Mouse (Mus musculus) embryonic facial prominence, embryonic 12.5 days (tissue): ENCODE results near the gene Fads1. TPM values are rescaled to one million over a fixed set of nuclear protein-coding genes. Genes with fewer than 3 reads are reported as not detected.

Experiments
- ATAC-seq: fragments of 200-750 bp; cut with Nextera tagmentation; 2 replicates; pipeline ENCODE4 v1.8.0; 2017; ENCODE audit not compliant: insufficient number of reproducible peaks, insufficient read depth, low FRiP score, low TSS enrichment
- H3K27ac ChIP-seq: fragments of 300-500 bp; sonication (generic); 2 replicates; pipeline ENCODE4 v1.5.1; 2016; ENCODE audit warnings: mild to moderate bottlenecking
- H3K27me3 ChIP-seq: fragments of 300-500 bp; sonication (generic); 2 replicates; pipeline ENCODE4 v1.6.1; 2016; ENCODE audit warnings: mild to moderate bottlenecking, moderate library complexity
- H3K36me3 ChIP-seq: fragments of 300-500 bp; sonication (generic); 2 replicates; pipeline ENCODE4 v1.6.1; 2016; ENCODE audit warnings: mild to moderate bottlenecking
- H3K4me1 ChIP-seq: fragments of 300-500 bp; sonication (generic); 2 replicates; pipeline ENCODE4 v1.6.1; 2016
- H3K4me2 ChIP-seq: fragments of 300-500 bp; sonication (generic); replicated peaks from 2 replicates; pipeline ENCODE4 v1.6.1; 2016; ENCODE audit warnings: mild to moderate bottlenecking, moderate library complexity
- H3K4me3 ChIP-seq: fragments of 300-500 bp; sonication (generic); 2 replicates; pipeline ENCODE4 v1.5.1; 2016; ENCODE audit warnings: mild to moderate bottlenecking
- H3K9ac ChIP-seq: fragments of 300-500 bp; sonication (generic); 2 replicates; pipeline ENCODE4 v1.6.1; 2016; ENCODE audit warnings: mild to moderate bottlenecking, moderate library complexity
- H3K9me3 ChIP-seq: fragments of 300-500 bp; sonication (generic); 2 replicates; pipeline ENCODE4 v1.6.1; 2016; ENCODE audit warnings: mild to moderate bottlenecking, moderate library complexity
- WGBS: fragments of 180-500 bp; shearing (Covaris S2); methylation state at CpG from one replicate; pipeline ENCODE4 v1.1.7; 2016; 5-methylcytosine and 5-hydroxymethylcytosine counted together
- polyA plus RNA-seq: library from polyadenylated mRNA; unstranded; fragments of >200 nt; fragmentation: Nextera tagmentation; extraction: Ambion mirVana; gene quantifications from 2 replicates; pipeline ENCODE4 v1.2.1, GENCODE M21; 2016

The Fads1 gene
- polyA plus RNA-seq, 1 experiment from 2014 or later = 144 TPM

- Histone ChIP-seq H3K36me3 (peaks cover 26% of the 10 kb centered on the region), H3K9me3 (no peaks in the 10 kb centered on the region), H3K4me1 (peaks cover 24% of the 10 kb centered on the region), H3K9ac (peak overlapping the region; percentile 90; the same call in 1 of the 2 replicates), H3K4me3 (peak overlapping the region; percentile 76), H3K27me3 (no peaks in the 10 kb centered on the region), H3K4me2 (peak overlapping the region; percentile 78), H3K27ac (peak overlapping the region; percentile 55; the same call in 1 of the 2 replicates)
- 28% methylated on average over 7 of the region's 7 CpGs for WGBS
- no peak for ATAC-seq
Observed at GRCm38 (mm10) chr19:10182142-10182541, 546 bp upstream of the Fads1 start.

GRCm38 (mm10) chr19:10183299-10183983 is 753 bp downstream of the Fads1 start:
- WGBS = under 1% methylated on average over 35 of the region's 35 CpGs
- no peaks in the 10 kb centered on the region for H3K9me3 ChIP-seq
- H3K9ac ChIP-seq = peak overlapping the region; percentile 90
- H3K4me3 ChIP-seq = peak overlapping the region; percentile 76
- peaks cover 26% of the 10 kb centered on the region for H3K4me1 ChIP-seq
- ATAC-seq = peak; percentile 76
- no peaks in the 10 kb centered on the region for H3K27me3 ChIP-seq
- H3K27ac ChIP-seq = peak overlapping the region; percentile 94
- peak overlapping the region; percentile 78 for H3K4me2 ChIP-seq
- H3K36me3 ChIP-seq = peaks cover 39% of the 10 kb centered on the region

- H3K4me1 ChIP-seq = peaks cover 29% of the 10 kb centered on the region
- peak; percentile 23; the same call in 1 of the 2 replicates for ATAC-seq
- 7% methylated on average over 12 of the region's 12 CpGs for WGBS
- H3K27me3 ChIP-seq = no peaks in the 10 kb centered on the region
- peak overlapping the region; percentile 90 for H3K9ac ChIP-seq
- peak overlapping the region; percentile 94 for H3K27ac ChIP-seq
- peaks cover 45% of the 10 kb centered on the region for H3K36me3 ChIP-seq
- peak overlapping the region; percentile 76 for H3K4me3 ChIP-seq
- H3K9me3 ChIP-seq = no peaks in the 10 kb centered on the region
- peak overlapping the region; percentile 78 for H3K4me2 ChIP-seq
Observed at GRCm38 (mm10) chr19:10184096-10184495, 1.4 kb downstream of the Fads1 start.

GRCm38 (mm10) chr19:10185876-10186275 is 3.2 kb downstream of the Fads1 start:
- Histone ChIP-seq H3K9ac (no peak overlapping the region), H3K9me3 (no peaks in the 10 kb centered on the region), H3K27ac (no peak overlapping the region), H3K4me1 (peaks cover 29% of the 10 kb centered on the region), H3K4me3 (no peak overlapping the region), H3K27me3 (no peaks in the 10 kb centered on the region), H3K36me3 (peaks cover 62% of the 10 kb centered on the region), H3K4me2 (no peak overlapping the region)
- WGBS = 93% methylated on average over 3 of the region's 3 CpGs
- no peak for ATAC-seq

GRCm38 (mm10) chr19:10186569-10186968 is 3.9 kb downstream of the Fads1 start:
- H3K9ac ChIP-seq = no peak overlapping the region
- H3K9me3 ChIP-seq = no peaks in the 10 kb centered on the region
- no peak overlapping the region for H3K4me3 ChIP-seq
- H3K27ac ChIP-seq = no peak overlapping the region
- H3K36me3 ChIP-seq = peaks cover 68% of the 10 kb centered on the region
- H3K27me3 ChIP-seq = no peaks in the 10 kb centered on the region
- peaks cover 29% of the 10 kb centered on the region for H3K4me1 ChIP-seq
- ATAC-seq = no peak
- 94% methylated on average over 8 of the region's 8 CpGs for WGBS
- no peak overlapping the region for H3K4me2 ChIP-seq

GRCm38 (mm10) chr19:10188281-10188811 is 5.7 kb downstream of the Fads1 start:
- Histone ChIP-seq H3K4me2 (no peak overlapping the region), H3K27me3 (no peaks in the 10 kb centered on the region), H3K4me3 (no peak overlapping the region), H3K9ac (no peak overlapping the region), H3K4me1 (peaks cover 26% of the 10 kb centered on the region), H3K27ac (0 out of 2 replicates have a peak overlapping the region, but pooled peaks have one; percentile 23), H3K36me3 (peaks cover 86% of the 10 kb centered on the region), H3K9me3 (no peaks in the 10 kb centered on the region)
- 48% methylated on average over 10 of the region's 10 CpGs for WGBS
- ATAC-seq = no peak

- H3K4me1 ChIP-seq = peaks cover 22% of the 10 kb centered on the region
- H3K4me3 ChIP-seq = no peak overlapping the region
- WGBS = 94% methylated on average over 6 of the region's 6 CpGs
- H3K27ac ChIP-seq = no peak overlapping the region
- H3K9ac ChIP-seq = no peak overlapping the region
- no peaks in the 10 kb centered on the region for H3K27me3 ChIP-seq
- peaks cover 93% of the 10 kb centered on the region for H3K36me3 ChIP-seq
- no peak for ATAC-seq
- no peaks in the 10 kb centered on the region for H3K9me3 ChIP-seq
- H3K4me2 ChIP-seq = no peak overlapping the region
Observed at GRCm38 (mm10) chr19:10189022-10189421, 6.3 kb downstream of the Fads1 start.

GRCm38 (mm10) chr19:10189940-10190339 is 7.3 kb downstream of the Fads1 start:
- Histone ChIP-seq H3K27me3 (no peaks in the 10 kb centered on the region), H3K4me2 (no peak overlapping the region), H3K27ac (no peak overlapping the region), H3K36me3 (peaks cover 98% of the 10 kb centered on the region), H3K4me1 (peaks cover 13% of the 10 kb centered on the region), H3K4me3 (no peak overlapping the region), H3K9me3 (no peaks in the 10 kb centered on the region), H3K9ac (no peak overlapping the region)
- 90% methylated on average over 8 of the region's 8 CpGs for WGBS
- ATAC-seq = no peak

- H3K9me3 ChIP-seq = no peaks in the 10 kb centered on the region
- H3K27me3 ChIP-seq = no peaks in the 10 kb centered on the region
- peaks cover 5% of the 10 kb centered on the region for H3K4me1 ChIP-seq
- 49% methylated on average over 2 of the region's 2 CpGs for WGBS
- H3K9ac ChIP-seq = no peak overlapping the region
- peaks cover 95% of the 10 kb centered on the region for H3K36me3 ChIP-seq
- ATAC-seq = no peak
- no peak overlapping the region for H3K27ac ChIP-seq
- H3K4me3 ChIP-seq = no peak overlapping the region
- no peak overlapping the region for H3K4me2 ChIP-seq
Observed at GRCm38 (mm10) chr19:10190796-10191195, 8.1 kb downstream of the Fads1 start.

GRCm38 (mm10) chr19:10191326-10191725 is 8.6 kb downstream of the Fads1 start:
- no peak for ATAC-seq
- Histone ChIP-seq H3K36me3 (peaks cover 95% of the 10 kb centered on the region), H3K27me3 (no peaks in the 10 kb centered on the region), H3K9me3 (no peaks in the 10 kb centered on the region), H3K4me2 (no peak overlapping the region), H3K4me1 (peaks cover 5% of the 10 kb centered on the region; the same call in 1 of the 2 replicates), H3K9ac (no peak overlapping the region), H3K4me3 (no peak overlapping the region), H3K27ac (no peak overlapping the region)
- 71% methylated on average over 7 of the region's 7 CpGs for WGBS

GRCm38 (mm10) chr19:10194337-10194736 is 11.6 kb downstream of the Fads1 start:
- ATAC-seq = no peak
- no peak overlapping the region for H3K9ac ChIP-seq
- H3K4me1 ChIP-seq = no peaks in the 10 kb centered on the region
- no peak overlapping the region for H3K27ac ChIP-seq
- WGBS = 82% methylated on average over 11 of the region's 11 CpGs
- no peaks in the 10 kb centered on the region for H3K27me3 ChIP-seq
- peaks cover 72% of the 10 kb centered on the region for H3K36me3 ChIP-seq
- no peaks in the 10 kb centered on the region for H3K9me3 ChIP-seq
- H3K4me2 ChIP-seq = no peak overlapping the region
- H3K4me3 ChIP-seq = no peak overlapping the region

- Histone ChIP-seq H3K27me3 (no peaks in the 10 kb centered on the region), H3K36me3 (peaks cover 72% of the 10 kb centered on the region), H3K9me3 (no peaks in the 10 kb centered on the region), H3K4me2 (no peak overlapping the region), H3K9ac (no peak overlapping the region), H3K4me1 (no peaks in the 10 kb centered on the region), H3K4me3 (no peak overlapping the region), H3K27ac (no peak overlapping the region)
- ATAC-seq = no peak
- 80% methylated on average over 5 of the region's 5 CpGs for WGBS
Observed at GRCm38 (mm10) chr19:10195252-10195651, 12.6 kb downstream of the Fads1 start.
